In genomic region chr6:107378489-107378888, GRCm38 (mm10) we compare ENCODE assay signal across 29 mouse cellular contexts.
"Had no signal": no experiment of that assay in that cellular context is flagged by ENCODE, and none has a peak within 500 bp of the region (broad histone marks: within the 10 kb centered on the region; RNA-seq: fewer than 3 reads in every experiment).

No protein-coding gene starts in this region.

- H3K4me1 ChIP-seq: embryonic facial prominence, embryonic 10.5 days; embryonic facial prominence, embryonic 12.5 days; embryonic facial prominence, embryonic 13.5 days; embryonic facial prominence, embryonic 15.5 days; forebrain, embryonic 12.5 days; forebrain, embryonic 13.5 days had no signal

- H3K36me3 ChIP-seq: embryonic facial prominence, embryonic 10.5 days; embryonic facial prominence, embryonic 12.5 days; embryonic facial prominence, embryonic 13.5 days; embryonic facial prominence, embryonic 15.5 days; forebrain, embryonic 10.5 days; forebrain, embryonic 12.5 days; forebrain, embryonic 15.5 days had no signal

- H3K27me3 ChIP-seq: embryonic facial prominence, embryonic 12.5 days; embryonic facial prominence, embryonic 13.5 days; embryonic facial prominence, embryonic 15.5 days; forebrain, embryonic 12.5 days; forebrain, embryonic 13.5 days; forebrain, embryonic 15.5 days had no signal

- DNase-seq: cerebellum, adult 2 months; cerebellum, adult 8-10 months; cerebellum, adult 9-10 months; cerebellum, adult 9-11 months; cerebellum, postnatal 10 days; cerebellum, postnatal 14 days; cerebellum, postnatal 25 days; cerebellum, postnatal 36 days; embryo, embryonic 11 days; forebrain, postnatal 0 days; gastrocnemius, adult 2 months; gastrocnemius, postnatal 10 days; gastrocnemius, postnatal 14 days; gastrocnemius, postnatal 25 days; gastrocnemius, postnatal 36 days; heart, adult 11 months; heart, adult 18-20 months; heart, adult 2 months had no signal

- H3K4me2 ChIP-seq: embryonic facial prominence, embryonic 12.5 days; embryonic facial prominence, embryonic 13.5 days; embryonic facial prominence, embryonic 15.5 days; forebrain, embryonic 12.5 days; forebrain, embryonic 13.5 days; forebrain, embryonic 15.5 days had no signal

- H3K4me3 ChIP-seq: embryonic facial prominence, embryonic 10.5 days; embryonic facial prominence, embryonic 12.5 days; embryonic facial prominence, embryonic 13.5 days; embryonic facial prominence, embryonic 15.5 days; erythroblast, embryonic 14.5 days; forebrain, embryonic 10.5 days; forebrain, embryonic 12.5 days; forebrain, embryonic 13.5 days; forebrain, embryonic 15.5 days; gastrocnemius, adult 2 months; heart, adult 2 months had no signal

- ATAC-seq: forebrain, embryonic 13.5 days; forebrain, embryonic 14.5 days; forebrain, embryonic 15.5 days; forebrain, embryonic 16.5 days; forebrain, postnatal 0 days had no signal

- H3K9me3 ChIP-seq: embryonic facial prominence, embryonic 10.5 days; embryonic facial prominence, embryonic 12.5 days; embryonic facial prominence, embryonic 13.5 days; embryonic facial prominence, embryonic 15.5 days; forebrain, embryonic 10.5 days; forebrain, embryonic 12.5 days; forebrain, embryonic 13.5 days; forebrain, embryonic 15.5 days had no signal

- H3K27ac ChIP-seq: embryonic facial prominence, embryonic 10.5 days; embryonic facial prominence, embryonic 12.5 days; embryonic facial prominence, embryonic 13.5 days; embryonic facial prominence, embryonic 15.5 days; forebrain, embryonic 10.5 days; forebrain, embryonic 12.5 days; forebrain, embryonic 13.5 days; forebrain, embryonic 15.5 days; gastrocnemius, adult 2 months; heart, adult 2 months had no signal

- H3K9ac ChIP-seq: embryonic facial prominence, embryonic 12.5 days; embryonic facial prominence, embryonic 13.5 days; embryonic facial prominence, embryonic 15.5 days; forebrain, embryonic 12.5 days; forebrain, embryonic 13.5 days; forebrain, embryonic 15.5 days; forebrain, postnatal 0 days had no signal
